Mouse (Mus musculus) kidney, embryonic 16.5 days (tissue): Measurements from ENCODE around the gene Cish. TPM values are rescaled to one million over a fixed set of nuclear protein-coding genes. Genes with fewer than 3 reads are reported as not detected.

Experiments used
- ATAC-seq: fragments of 200-750 bp; cut with Nextera tagmentation; 2 replicates; pipeline ENCODE4 v1.8.0; 2017; ENCODE audit warnings: moderate TSS enrichment; ENCODE audit not compliant: low FRiP score, low TSS enrichment
- H3K27ac ChIP-seq: fragments of 300-500 bp; sonication (generic); 2 replicates; pipeline ENCODE4 v1.5.1; 2014; ENCODE audit warnings: low read length
- H3K27me3 ChIP-seq: fragments of 300-500 bp; sonication (generic); 2 replicates; pipeline ENCODE4 v1.6.1; 2014; ENCODE audit warnings: low read length, control low read depth, mixed read lengths; ENCODE audit not compliant: insufficient read depth
- H3K36me3 ChIP-seq: fragments of 300-500 bp; sonication (generic); 2 replicates; pipeline ENCODE4 v1.6.1; 2014; ENCODE audit warnings: low read length, control low read depth, mixed read lengths; ENCODE audit not compliant: insufficient read depth
- H3K4me1 ChIP-seq: fragments of 300-500 bp; sonication (generic); 2 replicates; pipeline ENCODE4 v1.6.1; 2014; ENCODE audit warnings: low read length, control low read depth, mixed read lengths; ENCODE audit not compliant: insufficient read depth
- H3K4me2 ChIP-seq: fragments of 300-500 bp; sonication (generic); replicated peaks from 2 replicates; pipeline ENCODE4 v1.6.1; 2014; ENCODE audit warnings: low read depth, low read length
- H3K4me3 ChIP-seq: fragments of 300-500 bp; sonication (generic); 2 replicates; pipeline ENCODE4 v1.5.1; 2014; ENCODE audit warnings: mild to moderate bottlenecking, low read length
- H3K9ac ChIP-seq: fragments of 300-500 bp; sonication (generic); replicated peaks from 2 replicates; pipeline ENCODE4 v1.6.1; 2014; ENCODE audit warnings: low read length
- H3K9me3 ChIP-seq: fragments of 300-500 bp; sonication (generic); 2 replicates; pipeline ENCODE4 v1.6.1; 2016; ENCODE audit warnings: low read length, control low read depth
- WGBS: fragments of 180-500 bp; shearing (Covaris S2); extraction: QIAGEN DNeasy Blood & Tissue Kit; methylation state at CpG from one replicate; pipeline ENCODE4 v1.1.7; 2014; 5-methylcytosine and 5-hydroxymethylcytosine counted together
- polyA plus RNA-seq: library from polyadenylated mRNA; unstranded; fragments of >200 nt; fragmentation: Nextera tagmentation; extraction: Ambion mirVana; gene quantifications from 2 replicates; pipeline ENCODE4 v1.2.1, GENCODE M21; 2015

Cish gene
- polyA plus RNA-seq, 1 experiment from 2014 or later = 19.9 TPM

DNA sequence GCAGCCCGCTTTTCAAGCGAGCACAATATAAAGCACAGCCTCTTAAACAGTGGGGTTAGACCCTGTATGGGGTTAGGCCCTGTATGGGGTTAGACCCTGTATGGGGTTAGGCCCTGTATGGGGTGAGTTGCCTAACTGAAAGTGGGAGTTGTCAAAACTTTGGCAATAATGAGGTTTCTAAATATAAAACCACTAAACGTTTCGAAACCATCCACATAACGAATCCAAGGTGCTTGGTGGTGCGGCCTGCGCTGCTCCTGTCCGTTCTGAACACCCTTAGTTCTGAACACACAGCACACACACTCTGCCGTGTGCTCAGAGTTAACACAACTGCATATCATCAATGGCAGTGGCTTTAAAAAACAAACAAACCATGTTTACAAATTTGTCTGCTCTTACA is 12.9 kb upstream of the Cish start:
- Histone ChIP-seq H3K27me3 (no peaks in the 10 kb centered on the region), H3K4me2 (no peak overlapping the region), H3K36me3 (no peaks in the 10 kb centered on the region), H3K4me1 (peaks cover 18% of the 10 kb centered on the region), H3K9ac (no peak overlapping the region), H3K9me3 (no peaks in the 10 kb centered on the region), H3K27ac (no peak overlapping the region), H3K4me3 (no peak overlapping the region)
- ATAC-seq = no peak
- 91% methylated on average over 9 of the region's 9 CpGs for WGBS

DNA sequence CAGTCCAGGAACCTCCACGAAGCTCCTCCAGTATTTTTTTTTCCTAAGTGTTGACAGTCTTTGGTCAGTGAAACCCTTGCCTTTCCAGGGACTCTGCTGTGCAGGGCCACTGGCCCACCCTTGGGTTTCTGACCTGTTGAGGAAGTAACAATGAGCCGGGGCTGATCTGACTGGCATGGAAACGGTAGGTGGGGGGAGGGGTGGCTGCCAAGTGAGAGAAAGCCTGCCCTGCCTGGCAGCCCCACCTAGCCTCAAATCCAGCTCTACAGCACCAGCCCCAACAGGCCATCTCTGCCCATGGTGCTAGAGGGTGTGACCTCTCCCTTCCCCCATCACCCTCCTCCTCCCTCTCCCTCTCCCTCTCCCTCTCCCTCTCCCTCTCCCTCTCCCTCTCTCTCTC is 10.8 kb upstream of the Cish start:
- no peaks in the 10 kb centered on the region for H3K36me3 ChIP-seq
- no peak overlapping the region for H3K4me2 ChIP-seq
- H3K4me1 ChIP-seq = peaks cover 12% of the 10 kb centered on the region
- no peaks in the 10 kb centered on the region for H3K27me3 ChIP-seq
- WGBS = 26% methylated on average over 3 of the region's 3 CpGs
- ATAC-seq = no peak
- H3K4me3 ChIP-seq = no peak overlapping the region
- no peak overlapping the region for H3K9ac ChIP-seq
- no peak overlapping the region for H3K27ac ChIP-seq
- no peaks in the 10 kb centered on the region for H3K9me3 ChIP-seq

DNA sequence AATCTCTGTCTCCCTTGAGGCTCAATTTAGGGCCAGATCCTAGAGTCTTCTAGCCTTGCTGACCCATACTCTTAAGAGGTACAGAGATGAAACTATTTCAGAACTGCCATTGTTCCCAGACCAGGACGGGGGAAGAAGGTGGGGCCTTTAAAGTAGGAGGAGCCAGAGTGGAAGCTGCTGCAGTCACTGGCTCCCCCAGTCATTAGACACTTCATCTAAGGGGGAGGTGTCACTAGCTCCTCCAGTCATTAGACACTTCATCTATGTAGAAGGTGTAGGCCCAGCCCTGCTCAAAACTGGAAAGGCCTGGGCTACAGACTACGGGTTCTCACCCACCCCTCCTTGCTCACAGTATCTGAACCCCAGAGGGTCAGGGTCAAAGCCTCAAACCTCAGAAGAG is 8.5 kb upstream of the Cish start:
- Histone ChIP-seq H3K4me1 (peaks cover 9% of the 10 kb centered on the region), H3K9ac (no peak overlapping the region), H3K36me3 (no peaks in the 10 kb centered on the region), H3K9me3 (no peaks in the 10 kb centered on the region), H3K4me2 (no peak overlapping the region), H3K27ac (no peak overlapping the region), H3K27me3 (no peaks in the 10 kb centered on the region), H3K4me3 (no peak overlapping the region)
- WGBS = 66% methylated on average over 2 of the region's 2 CpGs
- no peak for ATAC-seq

GRCm38 (mm10) chr9:107288105-107288650 is 7.6 kb upstream of the Cish start:
- WGBS = 93% methylated on average over 14 of the region's 14 CpGs
- no peak for ATAC-seq
- H3K4me3 ChIP-seq = no peak overlapping the region

GRCm38 (mm10) chr9:107288711-107289110 is 7.1 kb upstream of the Cish start:
- peak overlapping the region; percentile 64; the same call in 1 of the 2 replicates for H3K9ac ChIP-seq

More at GRCm38 (mm10) chr9:107288105-107288650, 7.6 kb upstream of the Cish start:
- H3K27ac ChIP-seq = no peak overlapping the region
- no peak overlapping the region for H3K4me2 ChIP-seq
- no peaks in the 10 kb centered on the region for H3K9me3 ChIP-seq
- no peaks in the 10 kb centered on the region for H3K27me3 ChIP-seq
- H3K9ac ChIP-seq = no peak overlapping the region
- H3K4me1 ChIP-seq = peaks cover 9% of the 10 kb centered on the region
- no peaks in the 10 kb centered on the region for H3K36me3 ChIP-seq

GRCm38 (mm10) chr9:107289211-107290076 is 6.4 kb upstream of the Cish start, which contains the start of gene Mapkapk3:
Mapkapk3 (minus strand) TSS chr9:107289877.
- Histone ChIP-seq H3K27ac (no peak within 1 kb of the TSS), H3K27me3 (no peaks in the 10 kb centered on the region), H3K36me3 (no peaks in the 10 kb centered on the region), H3K4me3 (peak within 1 kb of the TSS; percentile 45), H3K9ac (peak within 1 kb of the TSS; percentile 64), H3K4me2 (peak within 1 kb of the TSS; percentile 79), H3K4me1 (peaks cover 10% of the 10 kb centered on the region), H3K9me3 (no peaks in the 10 kb centered on the region)
- peak; percentile 87 for ATAC-seq
- WGBS = 2% methylated on average over 49 of the region's 49 CpGs

More at GRCm38 (mm10) chr9:107288711-107289110, 7.1 kb upstream of the Cish start:
- no peak for ATAC-seq
- Histone ChIP-seq H3K4me1 (peaks cover 9% of the 10 kb centered on the region), H3K9me3 (no peaks in the 10 kb centered on the region), H3K27me3 (no peaks in the 10 kb centered on the region), H3K4me3 (peak overlapping the region; percentile 45), H3K4me2 (peak overlapping the region; percentile 79), H3K36me3 (no peaks in the 10 kb centered on the region), H3K27ac (no peak overlapping the region)
- 33% methylated on average over 8 of the region's 8 CpGs for WGBS

- H3K4me3 ChIP-seq = no peak overlapping the region
- no peaks in the 10 kb centered on the region for H3K27me3 ChIP-seq
- no peak; the same call in 1 of the 2 replicates for ATAC-seq
- H3K4me2 ChIP-seq = no peak overlapping the region
- WGBS = 30% methylated on average over 10 of the region's 10 CpGs
- no peak overlapping the region for H3K9ac ChIP-seq
- H3K27ac ChIP-seq = no peak overlapping the region
- no peaks in the 10 kb centered on the region for H3K9me3 ChIP-seq
- no peaks in the 10 kb centered on the region for H3K36me3 ChIP-seq
- peaks cover 17% of the 10 kb centered on the region for H3K4me1 ChIP-seq
Observed at GRCm38 (mm10) chr9:107290897-107291296, 4.9 kb upstream of the Cish start.

GRCm38 (mm10) chr9:107294249-107294648 is 1.6 kb upstream of the Cish start:
- Histone ChIP-seq H3K4me3 (no peak overlapping the region), H3K9me3 (no peaks in the 10 kb centered on the region), H3K36me3 (no peaks in the 10 kb centered on the region), H3K27ac (no peak overlapping the region), H3K4me1 (peaks cover 25% of the 10 kb centered on the region), H3K27me3 (no peaks in the 10 kb centered on the region), H3K4me2 (no peak overlapping the region), H3K9ac (no peak overlapping the region)
- 3% methylated on average over 6 of the region's 6 CpGs for WGBS
- ATAC-seq = no peak

DNA sequence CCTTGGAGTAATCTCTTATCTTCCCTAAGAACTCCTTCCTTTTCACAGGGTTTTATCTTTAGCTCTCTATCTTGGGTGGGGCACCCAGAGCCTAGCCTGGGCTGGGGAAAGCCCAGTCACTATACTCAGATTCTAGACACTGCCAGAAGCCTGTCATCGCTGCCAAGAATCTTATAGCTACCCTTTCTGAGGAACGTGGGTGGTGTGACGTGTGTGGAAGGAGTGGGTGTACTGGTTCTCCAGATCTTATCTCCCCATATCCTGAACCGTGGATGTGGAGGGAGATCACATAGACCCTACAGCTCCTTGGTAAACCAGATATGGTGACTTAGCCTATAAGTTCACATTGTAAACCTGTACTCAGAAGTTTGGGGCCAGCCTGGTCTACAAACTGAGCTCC is 210 bp upstream of the Cish start:
- ATAC-seq = no peak
- H3K9ac ChIP-seq = peak overlapping the region; percentile 65; the same call in 1 of the 2 replicates
- no peaks in the 10 kb centered on the region for H3K36me3 ChIP-seq
- no peaks in the 10 kb centered on the region for H3K9me3 ChIP-seq
- peaks cover 20% of the 10 kb centered on the region for H3K4me1 ChIP-seq
- peak overlapping the region; percentile 76; the same call in 1 of the 2 replicates for H3K4me2 ChIP-seq
- H3K27ac ChIP-seq = no peak overlapping the region
- H3K27me3 ChIP-seq = no peaks in the 10 kb centered on the region
- 70% methylated on average over 4 of the region's 4 CpGs for WGBS
- H3K4me3 ChIP-seq = peak overlapping the region; percentile 69

DNA sequence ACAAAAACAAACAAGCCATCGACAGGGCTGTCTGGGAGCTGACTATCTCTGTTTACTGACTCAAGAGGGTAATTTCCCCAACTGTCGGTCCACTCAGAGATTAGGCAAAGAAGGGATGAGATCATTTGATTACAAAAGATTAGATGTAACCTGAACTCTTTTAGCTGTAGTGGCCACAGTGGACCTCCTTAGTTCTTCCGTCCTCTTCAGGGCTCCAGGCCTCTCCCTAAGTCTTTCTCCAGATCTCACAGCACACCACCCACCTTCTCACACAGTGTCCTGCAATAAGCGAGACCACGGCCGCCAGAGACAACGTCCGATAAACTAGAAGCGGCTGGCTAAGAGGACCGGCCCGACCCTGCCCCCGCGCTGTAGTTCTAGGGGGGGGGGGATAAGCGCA is 215 bp downstream of the Cish start:
- peak overlapping the region; percentile 69 for H3K4me3 ChIP-seq
- WGBS = 6% methylated on average over 14 of the region's 14 CpGs
- peak overlapping the region; percentile 69; the same call in 1 of the 2 replicates for H3K27ac ChIP-seq
- peak overlapping the region; percentile 76 for H3K4me2 ChIP-seq
- H3K36me3 ChIP-seq = peaks cover 4% of the 10 kb centered on the region
- H3K9me3 ChIP-seq = no peaks in the 10 kb centered on the region
- H3K4me1 ChIP-seq = peaks cover 20% of the 10 kb centered on the region
- peak overlapping the region; percentile 65 for H3K9ac ChIP-seq
- peak; percentile 60 for ATAC-seq
- H3K27me3 ChIP-seq = no peaks in the 10 kb centered on the region
